Mouse (Mus musculus) embryonic fibroblast, embryonic 13.5 days (primary cell): Measurements from ENCODE around the gene Fam83c.

Experiments
- CTCF ChIP-seq: IDR thresholded peaks from 2 replicates; pipeline ENCODE4 v1.5.1; 2011; ENCODE audit warnings: mild to moderate bottlenecking, control low read depth, low read length, moderate library complexity, borderline replicate concordance; ENCODE audit not compliant: insufficient read depth
- POLR2A ChIP-seq: IDR thresholded peaks from 2 replicates; pipeline ENCODE4 v1.6.1; 2011; ENCODE audit warnings: low read depth, mild to moderate bottlenecking, control low read depth, low read length, moderate library complexity

DNA sequence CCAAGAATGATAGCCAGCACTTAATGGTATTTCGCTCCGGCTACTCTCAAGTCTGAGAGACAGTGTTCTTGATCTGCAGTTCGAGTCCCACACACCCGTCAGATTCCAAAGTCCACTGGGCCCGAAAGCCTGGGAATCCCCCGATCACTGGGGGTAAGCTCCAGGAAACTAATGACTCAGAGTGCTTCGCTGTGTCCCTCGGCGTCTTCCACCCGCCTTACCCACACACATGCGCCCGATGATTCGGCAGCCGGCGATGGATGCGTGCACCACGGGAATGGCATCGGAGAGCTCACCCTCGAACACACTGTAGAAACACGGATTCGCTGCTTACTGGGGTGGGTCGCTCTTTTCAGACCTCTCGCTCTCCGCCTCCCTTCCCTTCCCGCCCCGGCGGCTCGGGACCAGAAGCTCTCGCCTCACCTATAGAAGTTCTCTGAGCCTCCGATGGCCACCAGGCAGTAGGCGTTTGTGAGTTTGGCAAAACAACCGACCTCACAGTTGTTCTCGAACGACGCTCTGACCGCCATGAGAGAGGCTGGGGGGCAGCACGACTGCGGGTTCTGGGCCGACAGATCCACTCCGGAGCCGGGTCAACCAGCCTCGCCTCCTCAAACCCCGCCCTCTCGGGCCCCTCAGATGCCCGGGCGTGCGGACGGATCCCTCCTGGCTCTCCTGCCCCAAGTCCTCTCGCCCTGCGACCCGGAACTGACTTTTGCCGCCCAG is 8.6 kb downstream of the Fam83c start:
- TF ChIP-seq POLR2A, result peak; percentile 50; the same call in 1 of the 2 replicates
- TF ChIP-seq CTCF, result no peak
